Mouse (Mus musculus) midbrain, embryonic 16.5 days (tissue): ENCODE measurements at regions not wholly inside any gene's neighbourhood (a gene's known extent, or its start where the extent isn't known, plus 50 kb on each side); places are given as distances from the start of the nearest gene placed in this dataset.

ENCODE experiments used
- ATAC-seq: fragments of 200-750 bp; cut with Nextera tagmentation; 2 replicates; pipeline ENCODE4 v1.8.0; 2017; ENCODE audit warnings: moderate TSS enrichment
- H3K27ac ChIP-seq: fragments of 300-500 bp; sonication (generic); 2 replicates; pipeline ENCODE4 v1.5.1; 2014; ENCODE audit warnings: mild to moderate bottlenecking, low read length, mixed read lengths
- H3K27me3 ChIP-seq: fragments of 300-500 bp; sonication (generic); 2 replicates; pipeline ENCODE4 v1.6.1; 2014; ENCODE audit warnings: low read depth, low read length, mixed read lengths; ENCODE audit not compliant: control insufficient read depth, insufficient read depth
- H3K36me3 ChIP-seq: fragments of 300-500 bp; sonication (generic); 2 replicates; pipeline ENCODE4 v1.6.1; 2014; ENCODE audit warnings: mild to moderate bottlenecking, low read length, moderate library complexity, mixed read lengths; ENCODE audit not compliant: control insufficient read depth, insufficient read depth
- H3K4me1 ChIP-seq: fragments of 300-500 bp; sonication (generic); 2 replicates; pipeline ENCODE4 v1.6.1; 2014; ENCODE audit warnings: mild to moderate bottlenecking, low read length, mixed read lengths; ENCODE audit not compliant: control insufficient read depth, insufficient read depth
- H3K4me2 ChIP-seq: fragments of 300-500 bp; sonication (generic); 2 replicates; pipeline ENCODE4 v1.6.1; 2014; ENCODE audit warnings: mild to moderate bottlenecking, low read length, mixed read lengths
- H3K4me3 ChIP-seq: fragments of 300-500 bp; sonication (generic); 2 replicates; pipeline ENCODE4 v1.5.1; 2014; ENCODE audit warnings: low read depth, mild to moderate bottlenecking, low read length, moderate library complexity, mixed read lengths
- H3K9ac ChIP-seq: fragments of 300-500 bp; sonication (generic); 2 replicates; pipeline ENCODE4 v1.6.1; 2014; ENCODE audit warnings: low read depth, low read length, mixed read lengths
- H3K9me3 ChIP-seq: fragments of 300-500 bp; sonication (generic); replicated peaks from 2 replicates; pipeline ENCODE4 v1.6.1; 2014; ENCODE audit warnings: mild to moderate bottlenecking, low read length, mixed read lengths; ENCODE audit not compliant: control insufficient read depth, poor library complexity, severe bottlenecking
- WGBS: fragments of 180-500 bp; shearing (Covaris S2); extraction: QIAGEN DNeasy Blood & Tissue Kit; methylation state at CpG from one replicate; pipeline ENCODE4 v1.1.7; 2014; 5-methylcytosine and 5-hydroxymethylcytosine counted together

GRCm38 (mm10) chr6:141059250-141059916 is 189.7 kb upstream of the Pde3a start:
- Histone ChIP-seq H3K27me3 (no peaks in the 10 kb centered on the region), H3K9ac (no peak overlapping the region), H3K4me1 (no peaks in the 10 kb centered on the region), H3K36me3 (no peaks in the 10 kb centered on the region), H3K4me3 (no peak overlapping the region), H3K4me2 (no peak overlapping the region), H3K27ac (no peak overlapping the region), H3K9me3 (0 out of 2 replicates have a peak, but pooled peaks cover 4% of the 10 kb centered on the region)
- no peak for ATAC-seq
- 95% methylated on average over 11 of the region's 11 CpGs for WGBS

GRCm38 (mm10) chr6:141065724-141066123 is 183.3 kb upstream of the Pde3a start:
- ATAC-seq = no peak
- no peaks in the 10 kb centered on the region for H3K36me3 ChIP-seq
- no peak overlapping the region for H3K4me3 ChIP-seq
- 0 out of 2 replicates have a peak, but pooled peaks cover 3% of the 10 kb centered on the region for H3K4me1 ChIP-seq
- H3K4me2 ChIP-seq = no peak overlapping the region
- H3K27ac ChIP-seq = no peak overlapping the region
- no peaks in the 10 kb centered on the region for H3K9me3 ChIP-seq
- no peaks in the 10 kb centered on the region for H3K27me3 ChIP-seq
- WGBS = 88% methylated on average over 4 of the region's 4 CpGs
- no peak overlapping the region for H3K9ac ChIP-seq

GRCm38 (mm10) chr6:141068861-141069467 is 180.1 kb upstream of the Pde3a start:
- Histone ChIP-seq H3K27me3 (no peaks in the 10 kb centered on the region), H3K27ac (no peak overlapping the region), H3K9ac (no peak overlapping the region), H3K4me3 (no peak overlapping the region), H3K4me2 (no peak overlapping the region), H3K9me3 (no peaks in the 10 kb centered on the region), H3K36me3 (no peaks in the 10 kb centered on the region), H3K4me1 (0 out of 2 replicates have a peak, but pooled peaks cover 3% of the 10 kb centered on the region)
- 35% methylated on average over 6 of the region's 6 CpGs for WGBS
- ATAC-seq = 0 out of 2 replicates have a peak, but pooled peaks have one; percentile 32

GRCm38 (mm10) chr6:141069896-141070295 is 179.2 kb upstream of the Pde3a start:
- WGBS = 92% methylated on average over 6 of the region's 6 CpGs
- Histone ChIP-seq H3K4me3 (no peak overlapping the region), H3K4me2 (no peak overlapping the region), H3K9ac (no peak overlapping the region), H3K27ac (no peak overlapping the region), H3K36me3 (no peaks in the 10 kb centered on the region), H3K9me3 (no peaks in the 10 kb centered on the region), H3K27me3 (no peaks in the 10 kb centered on the region), H3K4me1 (0 out of 2 replicates have a peak, but pooled peaks cover 3% of the 10 kb centered on the region)
- no peak for ATAC-seq

GRCm38 (mm10) chr6:141071507-141071906 is 177.6 kb upstream of the Pde3a start:
- ATAC-seq = no peak
- no peak overlapping the region for H3K4me2 ChIP-seq

GRCm38 (mm10) chr6:141091076-141091780 is 157.8 kb upstream of the Pde3a start:
- no peak overlapping the region for H3K4me3 ChIP-seq
- no peaks in the 10 kb centered on the region for H3K36me3 ChIP-seq
- H3K27ac ChIP-seq = peak overlapping the region; percentile 13; the same call in 1 of the 2 replicates
- no peaks in the 10 kb centered on the region for H3K9me3 ChIP-seq
- no peaks in the 10 kb centered on the region for H3K4me1 ChIP-seq
- WGBS = 60% methylated on average over 9 of the region's 9 CpGs
- ATAC-seq = no peak
- no peak overlapping the region for H3K9ac ChIP-seq
- no peak overlapping the region for H3K4me2 ChIP-seq
- no peaks in the 10 kb centered on the region for H3K27me3 ChIP-seq

More at GRCm38 (mm10) chr6:141071507-141071906, 177.6 kb upstream of the Pde3a start:
- Histone ChIP-seq H3K9ac (no peak overlapping the region), H3K27ac (no peak overlapping the region), H3K4me3 (no peak overlapping the region), H3K9me3 (no peaks in the 10 kb centered on the region), H3K36me3 (no peaks in the 10 kb centered on the region), H3K27me3 (no peaks in the 10 kb centered on the region), H3K4me1 (0 out of 2 replicates have a peak, but pooled peaks cover 3% of the 10 kb centered on the region)
- 85% methylated on average over 2 of the region's 2 CpGs for WGBS

- no peaks in the 10 kb centered on the region for H3K27me3 ChIP-seq
- H3K9me3 ChIP-seq = no peaks in the 10 kb centered on the region
- WGBS = 87% methylated on average over 6 of the region's 6 CpGs
- no peak overlapping the region for H3K9ac ChIP-seq
- no peaks in the 10 kb centered on the region for H3K36me3 ChIP-seq
- H3K4me2 ChIP-seq = no peak overlapping the region
- H3K27ac ChIP-seq = peak overlapping the region; percentile 13; the same call in 1 of the 2 replicates
- no peaks in the 10 kb centered on the region for H3K4me1 ChIP-seq
- H3K4me3 ChIP-seq = no peak overlapping the region
- peak; percentile 39; the same call in 1 of the 2 replicates for ATAC-seq
These were observed 157.3 kb upstream of the Pde3a start for GRCm38 (mm10) chr6:141091781-141092140.

- Histone ChIP-seq H3K4me2 (no peak overlapping the region), H3K4me1 (no peaks in the 10 kb centered on the region), H3K36me3 (no peaks in the 10 kb centered on the region), H3K27ac (no peak overlapping the region), H3K9ac (no peak overlapping the region), H3K27me3 (no peaks in the 10 kb centered on the region), H3K4me3 (no peak overlapping the region), H3K9me3 (no peaks in the 10 kb centered on the region)
- no peak for ATAC-seq
- 59% methylated on average over 13 of the region's 13 CpGs for WGBS
These were observed 151.5 kb upstream of the Pde3a start for GRCm38 (mm10) chr6:141097338-141098122.
